Mouse (Mus musculus) thymus, postnatal 14 days (tissue): Measurements from ENCODE around the gene Insm2.
"Not testable (repeated sequence)": the region's sequence is repeated elsewhere in the genome, so short reads cannot be mapped to it uniquely, and the experiment has no call there.

Experiments
- DNase-seq: peaks from one replicate; pipeline ENCODE4 v3.0.0; 2021

Insm2 gene

DNA sequence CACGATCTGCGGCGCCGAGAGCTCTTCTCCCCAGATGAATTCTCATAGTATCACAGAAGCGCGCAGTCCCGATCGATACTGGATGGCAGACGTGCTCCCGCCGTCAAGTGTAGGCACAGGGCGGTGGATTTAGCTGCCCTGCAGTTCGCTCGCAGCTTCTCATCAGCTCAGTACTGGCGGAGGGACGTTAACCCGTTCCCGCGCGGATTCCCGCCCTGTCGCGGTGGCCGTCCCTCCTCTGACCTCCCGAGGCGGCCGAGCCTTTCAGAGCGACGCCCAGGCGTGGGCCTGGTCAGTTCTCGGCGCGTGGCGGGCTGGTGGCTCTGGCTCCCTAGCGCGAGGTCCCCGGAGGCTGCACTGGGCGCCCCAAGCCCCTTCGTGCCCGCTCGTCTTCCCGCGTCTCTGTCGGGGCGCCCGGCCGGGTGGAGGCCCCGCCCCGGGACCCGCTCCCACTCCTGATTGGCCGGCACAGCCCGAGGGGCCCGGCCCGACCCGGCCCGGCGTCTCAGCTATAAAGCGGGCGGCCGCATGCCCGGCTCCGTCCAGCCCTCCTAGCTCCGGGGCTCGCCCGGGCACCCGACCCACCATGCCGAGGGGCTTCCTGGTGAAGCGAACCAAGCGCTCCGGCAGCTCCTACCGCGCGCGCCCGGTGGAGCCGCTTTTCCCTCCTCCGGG, at the start of gene Insm2:
Gene Insm2, plus strand, starts transcription at position 541 of the 675 bp plus-strand sequence.
- peak; percentile 5 for DNase-seq

DNA sequence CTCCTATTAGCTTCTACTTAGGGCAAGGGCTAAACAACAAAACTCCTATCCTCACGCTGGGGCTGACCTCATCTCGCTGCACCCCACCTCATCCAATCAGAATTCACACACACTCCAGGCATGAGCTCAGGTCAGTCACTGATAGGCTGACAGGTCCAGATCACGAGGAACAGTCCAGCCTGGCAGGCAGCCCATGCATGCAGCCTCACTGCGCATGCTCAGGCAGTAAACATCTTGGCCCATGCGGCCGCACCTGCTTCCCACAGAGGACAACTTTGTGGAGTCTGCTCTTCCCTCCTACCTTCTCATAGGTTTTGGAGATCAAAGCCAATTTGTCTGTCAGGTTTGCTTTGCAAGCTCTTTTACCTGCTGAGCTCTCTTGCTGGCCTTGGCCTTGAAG, 44.3 kb upstream of the Insm2 start:
- not testable (repeated sequence) for DNase-seq

- DNase-seq = no peak
Observed at GRCm38 (mm10) chr12:55557866-55558265, 41.4 kb upstream of the Insm2 start.

DNA sequence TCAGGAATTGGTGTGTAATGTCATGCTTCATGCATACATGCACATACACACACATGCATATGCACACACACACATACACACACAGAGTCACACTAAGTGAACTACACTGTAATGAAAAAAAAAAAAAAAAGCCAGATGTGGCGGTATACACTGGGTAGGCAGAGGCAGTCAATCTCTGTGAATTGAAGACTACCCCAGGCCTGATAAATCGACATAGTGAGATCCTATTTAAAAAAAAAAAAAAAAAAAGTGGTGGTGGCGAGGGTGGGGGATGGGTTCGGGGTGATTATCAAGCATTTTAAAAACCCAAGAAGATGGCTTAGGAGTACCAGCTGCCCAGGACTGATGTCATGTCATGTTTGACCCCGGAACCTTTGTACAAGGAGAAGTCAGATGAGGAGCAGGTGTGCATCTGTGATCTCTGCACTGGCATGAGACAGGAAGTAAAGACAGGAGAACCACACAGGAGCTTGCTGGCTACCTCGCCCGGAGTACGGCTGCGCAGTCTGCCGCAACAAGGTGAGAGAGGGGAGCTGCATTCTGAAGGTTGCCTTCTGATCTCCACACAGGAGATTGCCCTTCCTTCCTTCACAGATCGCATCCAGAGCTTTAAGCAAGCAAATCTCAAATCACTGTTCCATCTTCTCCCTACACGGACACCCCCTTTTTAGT, 39.9 kb upstream of the Insm2 start:
- peak; percentile 6 for DNase-seq

DNA sequence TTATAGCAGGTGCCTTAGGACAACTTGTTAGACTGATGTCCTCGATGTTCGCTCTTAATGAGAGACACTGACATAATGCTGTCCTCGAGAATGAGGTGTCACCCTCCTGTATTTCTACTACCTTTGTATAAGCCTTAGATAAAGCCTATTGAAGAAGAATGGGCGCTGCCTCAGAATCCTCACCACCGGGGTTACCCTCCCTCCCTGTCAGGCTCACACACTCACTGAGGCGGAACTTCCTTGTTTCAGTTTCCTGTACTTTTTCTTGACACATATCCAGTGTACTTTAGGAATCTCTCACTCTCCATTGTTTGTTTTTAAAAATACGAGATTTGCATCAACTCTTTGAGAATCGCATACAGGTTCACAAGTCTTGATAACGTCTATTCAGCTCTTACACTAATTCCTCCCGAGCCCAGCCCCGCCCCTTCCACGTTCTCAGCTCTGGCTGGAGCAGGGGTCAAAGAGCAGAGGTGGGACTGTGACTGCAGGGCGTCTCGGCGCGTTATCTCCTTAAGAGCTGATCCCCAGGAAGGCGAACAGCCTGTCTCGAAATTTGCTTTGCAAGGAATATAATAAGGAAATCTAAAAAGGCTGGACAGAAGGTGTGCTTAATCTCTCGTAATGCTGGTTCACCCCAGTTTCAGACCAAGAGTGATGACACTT, 39.1 kb upstream of the Insm2 start:
- peak; percentile 50 for DNase-seq

DNA sequence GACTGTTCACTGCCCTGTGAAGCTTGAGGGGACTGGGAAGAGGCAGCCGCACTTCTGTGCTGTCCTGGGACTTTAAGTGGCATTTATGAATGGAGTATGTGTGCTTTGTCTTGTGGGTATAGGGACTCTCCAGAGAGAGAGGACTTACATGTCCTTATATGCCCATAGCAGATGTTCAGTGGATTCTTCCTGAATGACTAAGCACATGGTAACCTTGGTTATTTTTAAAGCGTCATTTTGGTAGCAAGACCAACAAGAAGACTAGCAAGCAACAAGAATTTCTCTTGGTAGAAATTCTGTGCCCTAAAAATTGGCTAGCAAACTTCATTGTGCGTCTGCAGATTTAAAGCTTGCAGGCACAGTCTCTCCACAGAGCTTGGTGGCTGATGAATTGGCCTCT, 35.5 kb upstream of the Insm2 start:
- DNase-seq = no peak

DNA sequence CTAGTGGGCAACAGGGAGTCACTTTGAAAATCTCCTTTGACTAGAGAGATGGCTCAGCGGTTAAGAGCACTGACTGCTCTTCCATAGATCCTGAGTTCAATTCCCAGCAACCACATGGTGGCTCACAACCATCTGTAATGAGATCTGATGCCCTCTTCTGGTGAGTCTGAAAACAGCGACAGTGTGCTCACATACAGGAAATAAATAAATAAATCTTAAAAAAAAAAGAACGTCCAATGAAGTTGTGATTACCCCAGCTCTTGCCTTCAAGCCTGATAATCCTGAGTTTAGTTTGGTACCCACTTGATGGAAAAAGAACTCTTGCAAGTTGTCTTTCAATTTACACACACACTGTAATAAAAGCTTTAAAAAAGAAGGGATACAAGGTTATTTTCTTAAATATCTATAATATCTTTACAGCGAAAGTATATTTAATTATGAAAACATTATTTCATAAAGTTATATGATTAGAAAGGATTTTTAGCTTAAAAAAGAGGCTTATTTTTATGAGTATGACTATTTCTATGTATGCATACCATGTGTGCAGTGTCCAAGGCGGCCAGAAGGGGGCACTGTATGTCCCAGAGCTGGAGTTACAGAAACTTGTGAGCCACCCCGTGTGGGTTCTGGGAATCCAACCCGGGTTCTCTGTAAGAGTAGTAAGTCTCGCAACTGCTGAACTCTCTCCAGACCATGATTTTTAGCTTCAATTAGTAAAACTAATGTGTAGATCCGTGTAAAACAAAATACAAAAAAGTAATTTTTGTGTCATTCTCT, 34.9 kb upstream of the Insm2 start:
- no peak for DNase-seq

- DNase-seq = no peak
Observed at GRCm38 (mm10) chr12:55565206-55565605, 34.0 kb upstream of the Insm2 start, which contains the start of gene Aldoart2. Aldoart2 (plus strand) TSS chr12:55565239.

DNA sequence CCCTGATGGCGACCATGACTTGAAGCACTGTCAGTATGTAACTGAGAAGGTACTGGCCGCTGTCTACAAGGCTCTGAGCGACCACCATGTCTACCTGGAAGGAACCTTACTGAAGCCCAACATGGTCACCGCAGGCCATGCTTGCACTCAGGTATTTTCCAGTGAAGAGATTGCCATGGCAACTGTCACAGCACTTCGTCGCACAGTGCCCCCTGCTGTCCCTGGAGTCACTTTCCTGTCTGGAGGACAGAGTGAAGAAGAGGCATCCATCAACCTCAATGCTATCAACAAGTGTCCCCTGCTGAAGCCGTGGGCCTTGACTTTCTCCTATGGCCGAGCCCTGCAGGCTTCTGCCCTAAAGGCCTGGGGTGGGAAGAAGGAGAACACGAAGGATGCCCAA, 33.4 kb upstream of the Insm2 start:
- peak; percentile 10 for DNase-seq

DNA sequence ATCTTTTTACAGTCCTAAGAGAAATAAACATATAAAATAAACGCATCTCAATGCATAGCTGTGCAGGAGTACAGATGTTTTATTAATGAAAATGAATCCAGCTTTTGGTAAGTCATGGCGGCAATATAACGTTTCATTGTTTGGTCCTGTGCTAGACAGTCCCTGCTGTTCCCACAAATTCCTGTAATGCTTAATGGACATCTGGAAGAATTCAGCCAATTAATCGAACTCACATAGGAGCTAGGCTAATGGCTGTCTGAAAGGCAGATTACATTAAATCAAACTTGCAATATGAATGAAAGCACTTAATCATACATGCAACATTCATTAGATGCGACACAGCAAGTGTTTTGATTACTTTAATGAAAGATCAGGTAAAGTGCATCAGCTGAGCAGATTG, 32.4 kb upstream of the Insm2 start:
- DNase-seq = no peak

- DNase-seq = no peak
Observed at GRCm38 (mm10) chr12:55568466-55568865, 30.8 kb upstream of the Insm2 start.

- no peak for DNase-seq
Observed at GRCm38 (mm10) chr12:55569676-55570075, 29.6 kb upstream of the Insm2 start.

GRCm38 (mm10) chr12:55570646-55571045, 28.6 kb upstream of the Insm2 start:
- no peak for DNase-seq

DNA sequence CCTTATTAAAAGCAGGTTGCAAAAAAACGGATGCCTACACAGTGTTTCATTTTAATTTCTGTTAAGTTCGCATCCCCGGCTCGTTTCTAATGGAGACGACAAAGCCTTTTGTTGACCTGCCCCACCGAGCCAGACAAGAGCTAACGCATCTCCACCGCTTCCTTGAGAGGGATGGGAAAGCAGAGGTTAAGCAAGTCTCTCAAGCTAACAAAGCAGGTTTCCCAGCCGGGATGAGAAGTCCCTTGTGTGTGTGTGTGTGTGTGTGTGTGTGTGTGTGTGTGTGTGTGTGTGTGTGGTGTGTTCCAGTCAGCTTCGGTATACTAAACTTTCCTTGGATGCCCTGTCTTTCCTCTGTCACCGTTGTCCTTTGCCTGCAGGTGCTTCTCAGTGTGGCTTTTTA, 28.0 kb upstream of the Insm2 start:
- no peak for DNase-seq

DNA sequence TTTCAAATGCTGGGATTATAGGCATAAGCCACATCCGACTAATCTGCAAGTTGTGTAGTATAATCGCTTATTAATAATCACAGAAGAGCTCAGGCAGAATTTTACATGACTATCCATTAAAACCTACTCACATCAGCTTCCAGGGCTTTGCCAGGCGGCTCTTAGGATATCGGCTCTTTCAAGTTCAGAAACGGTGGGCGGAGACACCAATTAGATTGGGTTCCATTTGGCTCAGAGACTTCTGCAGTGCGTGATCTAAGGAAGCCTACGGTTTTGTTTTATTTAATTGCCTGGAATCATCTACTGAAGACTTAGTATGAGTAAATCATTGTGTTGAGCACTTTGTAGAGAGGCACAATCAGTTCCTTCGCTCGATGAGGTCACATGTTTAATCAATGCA, 27.6 kb upstream of the Insm2 start:
- no peak for DNase-seq

- DNase-seq = no peak
Observed at GRCm38 (mm10) chr12:55573089-55573488, 26.1 kb upstream of the Insm2 start.

- no peak for DNase-seq
Observed at GRCm38 (mm10) chr12:55573794-55574193, 25.4 kb upstream of the Insm2 start.

DNA sequence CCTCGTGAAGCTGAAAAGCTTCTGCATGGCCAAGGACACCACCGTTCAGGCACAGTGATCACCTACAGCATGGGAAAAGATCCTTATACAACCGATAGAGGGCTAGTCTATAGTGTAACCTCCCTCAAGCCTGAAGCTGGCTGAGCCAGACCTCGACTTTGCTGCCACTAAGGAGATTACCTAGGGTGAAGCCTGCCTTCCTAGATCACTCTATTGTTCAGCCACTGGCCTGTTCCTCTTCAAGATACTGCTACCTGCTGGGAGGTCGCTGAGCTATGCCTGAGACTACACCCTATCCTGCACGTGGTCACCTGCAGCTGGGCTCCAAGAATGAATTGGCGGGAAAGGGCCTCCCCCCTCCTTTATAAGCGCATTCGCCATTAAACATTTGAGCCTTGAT, 12.3 kb upstream of the Insm2 start:
- DNase-seq = not testable (repeated sequence)

DNA sequence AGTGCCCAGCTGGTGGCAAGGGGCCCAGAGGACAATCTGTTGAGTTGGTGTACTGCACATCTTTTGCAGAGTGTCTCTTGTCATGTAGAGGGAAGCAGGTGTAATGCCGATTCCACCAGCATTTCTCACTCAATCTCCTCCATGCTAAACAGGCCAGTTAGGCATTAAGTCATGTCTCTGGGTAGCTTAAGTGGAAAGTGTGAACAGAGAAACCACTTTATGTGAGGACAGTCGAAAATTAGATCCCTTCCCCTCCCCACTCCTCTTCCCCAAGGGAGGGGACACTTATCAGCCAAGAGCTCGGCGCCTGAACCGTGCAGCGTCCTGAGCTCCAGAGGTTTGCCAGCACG, 715 bp upstream of the Insm2 start:
- DNase-seq = no peak

GRCm38 (mm10) chr12:55599639-55600502, 644 bp downstream of the Insm2 start:
- DNase-seq = peak; percentile 40

DNA sequence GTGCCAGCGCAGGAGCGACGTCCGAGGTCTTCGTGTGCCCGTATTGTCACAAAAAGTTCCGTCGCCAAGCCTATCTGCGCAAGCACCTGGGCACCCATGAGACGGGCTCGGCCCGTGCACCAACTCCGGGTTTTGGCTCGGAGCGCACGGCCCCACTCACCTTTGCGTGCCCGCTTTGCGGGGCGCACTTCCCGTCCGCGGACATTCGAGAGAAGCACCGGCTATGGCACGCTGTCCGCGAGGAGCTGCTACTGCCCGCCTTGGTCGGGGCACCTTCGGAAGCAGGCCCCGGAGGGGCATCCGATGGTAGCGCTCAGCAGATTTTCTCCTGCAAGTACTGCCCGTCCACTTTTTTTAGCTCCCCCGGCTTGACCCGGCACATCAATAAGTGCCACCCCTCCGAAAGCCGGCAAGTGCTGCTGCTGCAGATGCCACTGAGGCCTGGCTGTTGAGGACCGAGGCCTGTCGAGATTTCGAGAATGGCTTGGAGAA, 1.3 kb downstream of the Insm2 start:
- DNase-seq = no peak

DNA sequence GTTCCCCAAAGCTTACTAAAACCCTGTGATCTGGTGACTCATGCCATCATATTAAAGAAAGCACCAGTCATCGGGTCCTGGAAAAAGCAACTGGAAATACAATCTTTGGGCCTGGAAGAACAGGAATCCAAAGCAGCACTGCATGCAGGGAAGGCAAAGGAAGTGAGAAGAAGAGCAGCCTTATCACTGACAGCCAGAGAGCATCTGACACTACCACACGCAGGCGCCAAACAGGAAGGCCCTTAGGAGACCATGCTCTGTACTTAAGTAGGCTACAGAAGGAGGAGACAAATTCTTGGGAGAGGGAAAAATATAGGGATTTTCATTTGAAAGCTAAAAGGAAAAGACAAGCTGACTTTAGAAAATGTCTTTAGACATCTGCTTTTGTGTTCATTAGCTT, 5.2 kb downstream of the Insm2 start:
- no peak for DNase-seq
